Mouse (Mus musculus) spleen, adult 18-20 months (tissue): Measurements from ENCODE around the gene Phospho1.

ENCODE experiments used
- DNase-seq, 2 experiments: peaks; one replicate each; pipeline ENCODE4 v3.0.0; 2022; ENCODE audit warnings: mixed read lengths in 2 of 2

Phospho1 gene

DNA sequence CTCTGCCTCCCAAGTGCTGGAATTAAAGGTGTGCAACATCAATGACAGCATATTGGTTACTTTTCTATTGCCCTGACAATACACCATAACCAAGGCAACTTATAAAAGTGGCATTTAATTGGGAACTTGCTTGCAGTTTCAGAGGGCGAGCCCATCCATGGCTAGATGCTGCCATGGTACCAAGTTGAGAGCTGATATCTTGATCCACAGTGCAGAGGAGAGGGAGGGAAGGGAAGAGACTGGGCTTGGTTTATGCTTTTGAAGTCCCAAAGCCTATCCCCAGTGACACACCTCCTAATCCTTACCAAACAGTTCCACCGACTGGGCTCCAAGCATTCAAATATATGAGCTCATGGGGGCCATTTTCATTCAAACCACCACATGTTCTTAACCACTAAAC, 10.2 kb upstream of the Phospho1 start:
- no peak for DNase-seq

DNA sequence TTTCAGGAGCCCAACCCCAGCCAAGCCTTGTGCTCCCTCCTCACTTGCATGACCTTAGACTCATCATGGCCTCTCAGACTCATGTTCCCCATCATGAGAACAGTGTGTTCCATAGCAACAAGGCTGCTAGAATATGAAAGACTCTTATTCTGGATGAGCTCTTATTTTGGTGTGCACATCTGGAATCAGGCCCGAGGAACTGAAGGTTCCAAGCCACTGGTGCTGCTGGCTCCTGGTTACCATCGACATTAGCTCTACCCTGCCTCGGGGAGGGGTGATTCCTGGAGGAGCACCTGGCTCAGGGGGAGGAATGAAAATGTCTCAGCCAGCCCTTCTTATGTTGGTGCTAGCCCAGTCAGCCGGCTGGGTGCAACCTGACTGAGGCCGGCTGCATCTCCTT, 9.4 kb upstream of the Phospho1 start:
- DNase-seq = no peak

DNA sequence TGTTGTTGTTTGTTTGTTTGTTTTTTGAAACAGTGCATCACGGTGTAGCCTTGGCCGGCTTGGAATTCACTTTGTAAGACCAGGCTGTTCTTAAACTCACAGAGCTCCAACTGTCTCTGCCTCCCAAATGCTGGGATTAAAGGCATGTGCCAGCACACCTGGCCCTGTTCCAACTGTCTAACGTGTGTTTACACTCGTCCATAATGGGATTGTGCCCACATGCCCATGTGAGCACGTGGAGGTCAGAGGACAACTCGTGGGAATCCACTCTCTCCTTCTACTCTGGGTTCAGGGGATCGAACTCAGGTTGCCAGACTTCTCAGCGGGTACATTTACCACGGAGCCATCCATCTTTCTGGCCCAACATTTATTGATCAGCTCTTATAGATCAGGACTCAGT, 8.9 kb upstream of the Phospho1 start:
- DNase-seq = no peak

DNA sequence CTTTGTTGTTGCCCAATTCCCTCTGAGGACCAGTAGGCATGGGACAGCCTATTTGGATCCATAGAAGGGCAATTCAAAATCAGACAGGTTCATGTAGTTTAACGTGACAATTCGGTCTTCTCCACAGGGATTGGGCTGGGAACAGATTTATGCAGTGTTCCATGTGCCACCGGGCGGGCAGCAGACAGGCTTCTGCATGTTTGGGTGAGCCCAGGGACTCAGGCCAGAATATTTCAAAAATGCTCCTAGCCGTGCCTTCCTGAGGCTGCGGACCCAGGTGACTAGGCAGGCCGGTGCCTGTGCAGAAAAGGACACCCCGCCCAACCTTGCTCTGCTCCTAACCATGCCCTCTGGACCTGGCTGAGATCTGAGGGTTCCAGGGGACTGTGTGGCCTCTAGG, 5.2 kb upstream of the Phospho1 start:
- no peak for DNase-seq

DNA sequence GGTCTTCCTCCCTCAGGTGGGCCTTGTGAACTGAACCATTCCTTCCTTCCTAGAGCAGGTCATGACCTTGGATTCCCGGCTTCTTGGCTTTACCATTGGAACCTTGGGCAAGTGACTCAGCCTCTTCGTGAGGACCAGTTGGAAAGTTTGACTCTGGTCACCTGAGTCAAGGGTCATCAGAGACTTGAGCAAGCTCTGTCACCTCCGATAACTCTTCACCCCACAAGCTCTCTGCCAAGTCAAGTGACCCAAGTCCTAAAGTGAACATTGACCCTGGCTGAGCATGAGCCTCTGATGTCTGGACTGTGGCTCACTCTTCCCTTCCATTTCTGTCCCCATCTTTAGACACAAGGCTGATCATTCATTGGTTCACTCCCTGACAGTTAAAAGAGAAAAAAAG, 2.8 kb upstream of the Phospho1 start:
- no peak for DNase-seq

DNA sequence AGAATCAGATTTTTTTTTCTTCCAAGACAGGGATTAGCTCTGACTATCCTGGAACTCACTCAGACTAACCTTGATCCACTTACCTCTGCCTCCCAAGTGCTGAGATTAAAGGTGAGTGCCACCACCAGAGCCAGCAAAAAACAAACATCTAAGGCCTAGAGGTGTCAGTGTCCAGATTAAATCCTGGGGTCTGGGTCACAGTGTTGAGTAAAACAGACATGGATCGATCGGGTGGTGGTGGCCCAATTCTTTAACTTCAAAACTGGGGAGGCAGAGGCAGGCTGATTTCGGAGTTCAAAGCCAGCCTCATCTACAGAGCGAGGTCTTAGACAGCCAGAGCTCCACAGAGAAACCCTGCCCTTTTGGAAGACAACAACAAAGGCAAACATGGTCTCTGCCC, 1.9 kb upstream of the Phospho1 start:
- no peak for DNase-seq

DNA sequence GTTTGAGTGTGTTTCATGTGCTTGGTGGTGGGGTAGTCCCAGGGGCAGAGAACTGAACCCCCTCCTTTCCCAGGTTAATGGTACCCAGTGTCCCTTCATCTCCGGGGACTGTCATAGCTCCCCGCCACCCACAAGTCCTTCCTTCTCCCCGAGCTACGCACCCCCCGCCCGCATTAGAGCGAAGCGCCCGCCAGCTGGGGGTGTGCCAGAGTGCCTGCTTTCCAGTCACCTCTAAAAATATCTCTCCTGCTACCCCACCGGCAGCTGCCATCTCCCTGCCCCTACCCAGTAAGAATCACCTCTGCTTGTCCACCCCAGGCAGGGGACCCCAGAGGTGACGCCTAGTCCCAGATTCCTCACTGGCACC, 561 bp downstream of the Phospho1 start:
- DNase-seq = peak; percentile 15 to 16

DNA sequence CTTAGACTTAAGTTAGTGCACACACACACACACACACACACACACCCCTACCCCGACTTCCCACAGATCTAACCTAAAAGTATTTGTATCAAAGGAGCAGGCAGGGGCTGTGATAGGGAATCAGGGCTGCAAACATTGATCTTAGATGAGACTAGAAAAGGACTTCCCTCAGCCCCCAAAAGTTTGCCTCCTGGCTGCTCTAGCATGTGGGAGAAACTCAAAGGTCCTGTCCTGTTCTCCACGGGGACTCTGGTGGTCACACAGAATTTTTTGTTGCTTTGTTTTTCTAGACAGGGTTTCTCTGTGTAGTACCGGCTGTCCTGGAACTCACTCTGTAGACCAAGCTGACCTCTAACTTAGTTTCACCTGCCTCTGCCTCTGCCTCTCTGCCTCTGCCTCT, 1.3 kb downstream of the Phospho1 start:
- DNase-seq = no peak

DNA sequence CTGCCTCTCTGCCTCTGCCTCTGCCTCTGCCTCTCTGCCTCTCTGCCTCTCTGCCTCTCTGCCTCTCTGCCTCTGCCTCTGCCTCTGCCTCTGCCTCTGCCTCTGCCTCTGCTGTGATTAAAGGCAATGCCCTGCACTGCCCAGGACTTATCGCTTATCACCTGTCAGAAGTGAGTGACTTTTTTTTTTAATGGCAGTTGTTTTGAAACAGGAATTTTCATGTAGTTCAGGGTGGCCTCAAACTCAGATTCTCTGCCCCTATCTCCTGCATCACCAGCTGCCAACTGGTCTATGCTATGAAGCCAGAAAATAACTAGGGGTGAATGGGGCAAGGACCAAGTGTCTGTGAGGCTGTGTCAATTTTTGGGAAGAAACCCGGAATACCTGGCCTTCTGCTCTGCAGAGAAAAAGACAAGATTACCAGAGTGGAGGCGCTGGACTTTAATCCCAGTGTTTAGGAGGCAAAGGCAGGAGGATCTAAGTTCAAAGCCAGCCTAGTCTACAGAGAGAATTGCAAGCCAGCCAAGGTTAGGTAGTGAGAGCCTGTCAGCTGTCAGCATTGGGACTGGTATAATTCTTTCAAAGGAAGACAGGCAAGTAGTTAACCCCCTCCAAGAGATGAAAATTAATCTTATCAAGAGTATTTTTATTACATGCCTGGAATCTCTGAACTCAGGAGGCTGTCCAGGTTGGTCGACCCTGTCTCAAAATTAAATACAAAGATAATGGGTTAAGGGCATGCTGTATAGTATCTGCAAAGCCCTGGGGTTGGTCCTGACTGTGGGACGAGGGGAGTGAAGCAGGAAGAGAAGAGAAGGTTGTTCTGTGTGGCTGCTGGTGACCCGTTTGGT, 2.2 kb downstream of the Phospho1 start:
- no peak for DNase-seq

DNA sequence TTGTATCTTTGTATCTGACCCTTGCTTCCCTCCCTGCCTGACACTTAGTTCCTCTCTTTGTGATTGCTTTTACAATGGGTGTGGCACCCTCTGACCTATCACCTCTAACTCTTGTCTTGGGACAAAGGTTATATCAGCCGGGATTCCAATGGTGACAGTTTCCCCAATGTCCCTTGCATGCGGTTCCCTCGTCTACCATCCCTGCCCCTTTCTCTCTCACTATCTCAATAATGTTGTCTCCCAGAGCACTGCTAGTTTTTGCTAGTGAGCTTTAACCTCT, 2.8 kb downstream of the Phospho1 start:
- no peak for DNase-seq

DNA sequence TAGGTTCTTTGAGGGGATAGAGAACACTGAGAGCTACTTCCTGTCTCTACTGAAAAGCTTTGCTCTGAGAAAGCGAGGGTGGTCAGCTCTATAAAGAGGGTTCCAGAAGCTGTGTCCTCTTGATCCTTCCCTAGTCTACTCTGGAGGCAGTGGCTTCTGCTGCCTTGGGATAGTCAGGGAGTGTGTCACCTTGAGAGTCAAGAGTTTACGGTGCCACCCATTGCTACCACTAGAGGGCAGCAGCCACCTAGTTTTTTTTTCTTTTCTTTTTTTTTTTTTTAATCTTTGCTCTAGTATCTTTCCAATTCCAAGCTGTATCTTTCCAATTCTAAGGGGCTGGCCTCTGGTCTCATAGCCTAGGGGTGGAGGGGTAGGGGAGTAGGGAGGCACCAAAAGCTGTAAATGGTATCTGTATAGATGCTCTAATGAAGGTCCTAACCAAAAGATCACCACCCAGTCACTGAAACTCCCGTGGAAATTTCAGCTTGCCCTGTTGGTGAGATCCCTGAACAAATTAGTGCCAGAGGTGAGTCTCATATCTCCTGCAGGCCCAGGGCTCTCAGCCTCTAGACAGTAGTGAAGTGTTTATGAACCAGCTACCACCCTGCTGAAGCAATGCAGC, 3.3 kb downstream of the Phospho1 start:
- peak; percentile 33 to 72 for DNase-seq

DNA sequence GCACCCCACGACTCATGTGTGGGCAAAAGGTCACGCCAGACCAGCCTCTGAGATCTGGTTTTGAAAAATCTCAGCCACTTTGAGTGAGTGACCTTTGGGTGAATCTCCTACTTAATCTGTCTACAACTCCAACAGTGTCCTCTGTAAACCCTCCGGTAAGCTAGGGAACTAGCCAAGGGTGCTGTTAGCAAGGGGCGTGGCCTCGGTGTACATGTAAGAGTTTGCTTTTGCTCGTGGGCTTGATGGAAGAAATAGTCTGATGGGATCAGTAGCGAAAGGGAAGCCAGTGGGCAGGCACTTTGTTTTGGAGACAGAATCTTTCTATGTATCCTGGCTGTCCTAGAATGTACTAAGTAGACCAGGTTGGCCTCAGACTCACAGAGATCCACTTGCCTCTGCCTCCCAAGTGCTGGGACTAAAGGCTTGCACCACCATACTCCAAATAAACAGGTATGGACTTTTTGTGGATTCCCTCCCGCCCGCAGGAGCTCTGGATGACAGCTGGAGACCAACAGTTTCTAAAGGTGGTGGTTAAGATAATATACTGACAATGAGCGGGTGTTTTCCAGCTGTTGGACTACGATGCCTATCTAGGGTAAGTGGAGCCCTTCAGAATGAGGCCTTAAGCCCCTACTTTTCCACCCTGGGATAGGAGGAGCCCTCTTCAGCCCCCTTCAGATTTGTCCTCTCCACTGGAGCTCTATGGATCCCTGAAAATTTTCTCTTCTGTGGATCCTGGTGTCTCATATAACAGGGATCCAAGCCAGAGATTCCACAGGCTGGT, 4.1 kb downstream of the Phospho1 start:
- no peak for DNase-seq

DNA sequence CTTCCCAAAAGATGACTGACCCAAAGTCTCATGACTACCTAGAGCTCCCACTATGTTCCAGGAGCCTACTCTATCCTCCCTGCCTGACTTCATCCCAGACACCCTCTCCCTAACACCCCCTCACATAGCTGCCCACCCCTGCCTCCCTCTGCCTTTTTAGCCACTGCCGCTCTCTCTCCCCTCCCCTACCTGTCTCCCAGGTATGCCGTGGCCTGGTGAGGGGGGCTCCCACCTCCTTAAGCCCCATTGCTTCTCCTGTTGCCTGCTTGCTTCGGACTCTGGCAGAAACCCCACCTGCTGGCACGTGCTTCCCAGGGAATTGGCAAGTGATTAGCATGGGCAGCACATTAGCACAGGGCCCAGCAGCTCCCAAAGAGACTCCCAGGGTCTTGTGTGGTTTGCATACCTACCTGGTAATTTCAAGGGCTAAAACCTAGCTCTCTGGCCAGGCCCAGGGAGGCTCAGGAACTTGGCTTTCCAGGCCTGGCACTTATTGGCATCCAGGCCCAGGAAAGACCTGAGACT, 5.3 kb downstream of the Phospho1 start:
- DNase-seq = no peak

DNA sequence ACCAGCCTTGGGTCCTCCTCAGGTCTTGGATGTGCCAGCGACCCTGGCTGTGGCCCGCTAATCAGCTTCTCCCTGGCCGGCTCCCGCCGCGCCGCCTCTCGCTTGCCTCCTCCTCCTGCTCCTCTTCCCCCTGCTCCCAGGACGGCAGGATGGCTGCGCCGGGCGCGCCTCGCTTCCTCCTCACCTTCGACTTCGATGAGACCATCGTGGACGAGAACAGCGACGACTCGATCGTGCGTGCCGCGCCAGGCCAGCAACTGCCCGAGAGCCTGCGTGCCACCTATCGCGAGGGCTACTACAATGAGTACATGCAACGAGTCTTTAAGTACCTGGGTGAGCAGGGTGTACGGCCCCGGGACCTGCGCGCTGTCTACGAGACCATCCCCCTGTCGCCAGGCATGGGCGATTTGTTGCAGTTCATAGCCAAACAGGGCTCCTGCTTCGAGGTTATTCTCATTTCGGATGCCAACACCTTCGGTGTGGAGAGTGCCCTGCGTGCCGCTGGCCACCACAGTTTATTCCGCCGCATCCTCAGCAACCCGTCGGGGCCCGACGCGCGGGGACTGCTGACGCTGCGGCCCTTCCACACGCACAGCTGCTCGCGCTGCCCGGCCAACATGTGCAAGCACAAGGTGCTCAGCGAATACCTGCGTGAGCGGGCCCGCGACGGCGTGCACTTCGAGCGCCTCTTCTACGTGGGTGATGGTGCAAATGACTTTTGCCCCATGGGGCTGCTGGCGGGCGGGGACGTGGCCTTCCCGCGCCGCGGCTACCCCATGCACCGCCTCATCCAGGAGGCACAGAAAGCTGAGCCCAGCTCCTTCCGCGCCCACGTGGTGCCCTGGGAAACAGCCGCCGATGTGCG, 6.3 kb downstream of the Phospho1 start:
- DNase-seq = peak; percentile 24 to 43

DNA sequence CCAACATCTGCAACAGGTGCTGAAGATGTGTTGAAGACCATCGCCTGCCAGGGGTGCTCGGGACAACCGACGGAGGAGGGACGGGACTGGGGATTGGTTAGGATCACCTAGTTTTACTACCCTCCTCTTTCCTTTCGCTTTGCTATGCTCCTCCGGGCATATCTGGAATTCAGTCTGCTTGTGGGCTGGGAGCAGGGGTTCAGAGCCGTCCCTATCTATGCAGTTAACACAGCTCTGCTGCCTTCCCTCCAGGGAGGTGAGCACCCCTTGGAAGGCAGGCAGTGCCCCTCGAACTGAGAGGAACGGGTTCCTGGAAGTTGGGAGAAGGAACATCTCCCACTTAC, 6.9 kb downstream of the Phospho1 start:
- no peak for DNase-seq

DNA sequence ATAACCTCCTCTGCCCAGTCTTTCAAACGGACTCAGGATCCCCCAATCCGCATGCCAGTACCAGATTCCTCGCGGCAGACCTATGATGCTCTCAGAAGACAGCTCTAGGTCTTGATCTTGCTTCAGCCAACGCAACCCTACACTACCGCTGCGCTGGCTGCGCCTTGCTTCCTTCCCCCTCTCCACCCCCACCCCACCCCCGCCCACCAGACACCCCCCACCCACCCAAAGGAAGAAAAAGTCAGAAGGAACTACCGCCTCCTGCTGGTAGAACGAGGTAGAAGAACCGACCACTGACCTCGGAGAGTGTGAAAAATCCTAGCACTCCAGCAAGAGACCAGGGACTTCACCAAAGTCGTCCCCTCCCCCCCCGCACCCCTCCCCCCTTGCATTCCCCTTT, 7.3 kb downstream of the Phospho1 start:
- DNase-seq = no peak

DNA sequence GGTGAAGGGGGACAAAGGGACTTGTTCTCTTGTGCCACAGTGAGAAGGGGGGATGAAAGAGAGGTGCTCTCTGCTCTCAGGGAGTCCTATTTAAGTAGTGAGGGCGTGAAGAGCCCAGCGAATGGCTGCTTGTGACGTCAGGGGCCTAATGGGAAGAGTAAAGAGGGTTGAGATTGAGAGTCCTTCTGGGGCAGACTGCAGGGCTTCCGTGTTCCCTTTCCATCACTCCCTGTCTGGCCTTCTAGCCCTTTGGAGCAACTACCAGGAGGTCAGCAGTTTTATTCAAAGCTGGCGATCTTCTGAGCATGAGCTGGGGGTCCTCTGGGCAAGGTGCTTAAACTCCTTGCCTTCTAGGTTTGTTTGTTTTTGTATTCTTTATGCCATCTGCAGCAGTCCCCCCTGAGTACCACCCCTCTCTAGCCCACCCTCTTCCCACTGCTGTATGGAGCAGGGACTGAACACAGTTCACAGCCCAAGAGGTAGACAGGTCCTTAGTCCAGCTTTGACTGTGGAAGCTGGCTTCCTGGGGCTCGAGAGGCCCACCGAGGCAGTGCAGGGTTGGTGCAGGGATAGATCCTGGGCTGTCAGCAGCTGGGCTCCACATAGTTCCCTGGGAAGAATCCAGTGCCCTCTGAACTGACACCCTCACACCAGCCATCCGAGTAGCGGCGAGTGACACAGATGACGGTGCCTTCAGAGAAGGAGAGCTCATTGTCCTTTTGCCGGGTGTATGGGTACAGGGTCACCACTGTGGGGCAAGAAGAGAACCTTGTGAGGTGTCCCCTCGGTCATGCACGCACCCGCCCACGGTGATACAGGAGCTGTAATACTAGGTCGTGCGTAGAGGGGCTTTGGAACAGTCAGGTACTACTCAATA, 8.1 kb downstream of the Phospho1 start:
- no peak for DNase-seq

DNA sequence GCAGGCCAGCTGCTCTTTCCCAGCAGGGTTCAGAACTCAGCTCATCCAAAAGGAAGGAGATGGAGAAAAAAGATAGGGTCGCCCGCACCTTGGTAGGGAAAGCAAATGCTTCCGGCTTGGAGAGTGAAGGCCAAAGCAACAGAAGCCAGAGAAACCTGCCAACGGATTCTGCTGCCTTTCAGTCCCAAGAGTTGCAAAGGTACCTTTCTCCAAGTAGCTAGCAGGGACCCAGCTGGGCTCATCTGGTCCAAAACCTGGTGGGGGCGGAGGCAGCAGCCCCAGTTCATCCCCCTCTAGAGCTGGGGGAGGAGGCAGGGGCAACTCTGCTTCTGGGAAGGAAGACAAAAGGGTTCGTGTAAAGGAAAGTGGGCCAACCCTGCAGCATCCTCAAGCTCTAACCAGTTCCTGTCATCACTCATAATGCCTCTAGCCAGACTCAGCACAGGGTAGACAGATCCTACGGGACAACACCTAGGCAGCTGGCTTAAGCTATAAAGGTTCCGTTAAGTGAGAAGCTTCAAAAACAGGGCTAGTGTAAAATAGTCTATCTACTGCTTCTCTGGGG, 8.8 kb downstream of the Phospho1 start:
- DNase-seq = no peak

DNA sequence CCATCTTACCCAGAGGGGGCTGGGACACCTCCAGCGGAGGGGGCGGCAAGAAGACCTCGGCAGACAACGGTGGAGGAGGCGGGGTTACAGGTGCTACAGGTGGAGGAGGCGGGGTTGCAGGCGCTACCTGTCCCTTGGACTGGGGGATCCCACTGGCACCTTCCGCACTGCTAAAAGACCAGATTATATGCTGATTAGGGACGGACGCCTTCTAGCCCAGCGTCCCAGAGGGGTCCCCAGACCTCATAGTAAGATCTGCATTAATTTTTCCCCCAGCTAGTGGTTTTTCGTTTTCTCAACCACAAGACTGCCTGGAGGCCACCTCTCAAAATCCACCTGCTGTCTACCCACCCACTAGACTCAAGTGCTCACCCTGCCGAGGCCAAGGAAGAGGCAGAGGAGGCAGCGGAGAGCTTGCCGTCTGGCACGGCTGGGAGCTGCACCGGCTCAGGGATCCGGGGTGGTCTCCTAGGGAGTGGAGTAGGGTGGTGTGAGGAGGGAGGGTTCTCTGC, 9.4 kb downstream of the Phospho1 start:
- DNase-seq = peak; percentile 25 to 26

DNA sequence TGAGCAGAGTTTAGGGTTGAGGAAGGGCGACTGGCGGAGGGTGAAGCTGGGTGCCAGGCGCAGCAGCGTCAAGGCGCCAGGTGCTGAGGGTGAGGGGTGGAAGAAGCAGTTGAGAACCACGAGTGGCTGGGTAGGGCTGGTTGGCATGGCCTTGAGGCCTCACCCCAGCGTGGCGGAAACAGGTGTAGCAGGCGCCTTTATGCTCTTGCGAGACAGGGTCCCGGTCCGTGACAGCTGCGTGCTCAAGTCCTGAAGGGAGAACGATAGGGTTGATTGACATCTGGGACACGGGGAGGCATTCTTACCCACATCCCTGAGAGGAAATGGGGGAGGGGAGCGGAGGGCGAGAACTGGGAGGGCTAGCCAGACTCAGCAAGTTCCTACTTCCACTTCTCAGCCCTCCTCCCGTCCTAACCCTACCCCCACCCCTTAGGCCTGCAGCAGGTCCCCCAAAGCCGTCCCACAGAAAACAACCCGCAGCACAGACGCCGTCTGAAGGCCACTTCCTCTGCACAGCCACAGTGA, 9.9 kb downstream of the Phospho1 start:
- peak; percentile 75 to 76 for DNase-seq
